Mouse (Mus musculus): ENCODE results near the gene Tmsb15a.
A peak's percentile ranks its signal among the peaks of the same experiment; 100 is the strongest.
"Not testable (repeated sequence)": the region's sequence is repeated elsewhere in the genome, so short reads cannot be mapped to it uniquely, and the experiment has no call there.

Gene Tmsb15a

DNA sequence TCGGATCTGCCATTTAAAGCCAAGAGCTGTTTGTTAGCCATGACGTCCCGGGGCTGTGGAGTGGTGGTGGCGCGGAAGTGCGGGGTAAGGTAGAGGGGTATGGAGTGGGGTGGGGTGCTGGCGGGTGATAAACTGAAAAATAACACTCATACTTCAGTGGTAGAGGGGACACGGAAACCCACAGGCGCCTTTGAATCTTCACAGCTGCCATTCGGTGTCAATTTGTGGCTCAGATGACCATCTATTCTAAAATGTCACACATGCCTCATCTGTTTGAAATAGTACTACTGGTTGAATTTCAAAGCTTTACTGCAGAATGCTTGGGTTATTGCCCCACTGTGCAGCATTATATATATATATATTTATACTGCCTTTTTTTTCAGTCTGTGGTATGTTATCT lies at the start of gene Tmsb15a:
Tmsb15a (minus strand) TSS at position 101 of the 400 bp plus-strand sequence.
- DNase-seq (ENCODE audit: low read depth, low spot score): no peak

DNA sequence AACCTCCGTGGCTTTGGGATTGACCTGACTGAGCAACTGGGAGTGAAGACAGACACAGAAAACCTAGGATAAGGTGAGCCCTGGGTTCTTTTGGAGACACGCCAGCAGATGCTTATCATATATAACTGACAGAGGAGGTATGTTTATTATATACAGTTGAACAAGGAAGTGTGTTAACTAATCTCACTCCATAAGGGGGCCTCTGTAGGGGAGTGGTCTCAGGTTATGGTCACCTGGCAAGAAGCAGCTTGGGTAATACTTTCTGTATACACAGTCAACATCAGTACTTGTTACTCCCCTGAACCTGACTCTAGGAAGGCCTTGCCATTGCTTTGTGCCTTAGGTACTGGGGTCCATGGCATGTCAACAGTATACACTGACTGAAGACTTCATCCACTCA lies 43.5 kb upstream of the Tmsb15a start:
- DNase-seq (ENCODE audit: low read depth, low spot score): no peak

- DNase-seq (ENCODE audit: low read depth, low spot score): no peak
Measured at GRCm38 (mm10) chrX:135768043-135768548, 43.0 kb upstream of the Tmsb15a start.

- DNase-seq (ENCODE audit: low read depth, low spot score): no peak
Measured at GRCm38 (mm10) chrX:135761707-135762106, 36.6 kb upstream of the Tmsb15a start.

- DNase-seq (ENCODE audit: low read depth, low spot score): peak; percentile 51
Measured at GRCm38 (mm10) chrX:135752832-135753231, 27.8 kb upstream of the Tmsb15a start.

DNA sequence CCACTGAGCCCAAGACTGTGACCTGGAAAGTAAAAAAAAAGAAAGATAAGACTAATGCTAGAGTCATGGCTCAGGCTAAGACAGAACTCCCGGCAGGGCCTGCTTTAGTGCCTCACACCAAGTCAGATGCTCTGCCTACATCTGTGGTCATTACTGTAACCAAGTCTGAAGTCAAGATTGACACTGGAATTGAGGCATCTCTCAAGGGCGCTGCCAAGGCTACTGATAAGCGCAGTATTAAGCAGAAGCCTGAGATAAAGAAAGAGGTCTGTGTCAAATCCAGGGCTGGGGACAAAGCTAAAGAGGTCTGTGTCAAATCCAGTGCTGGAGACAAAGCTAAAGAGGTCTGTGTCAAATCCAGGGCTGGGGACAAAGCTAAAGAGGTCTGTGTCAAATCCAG lies 20.3 kb upstream of the Tmsb15a start:
- not testable (repeated sequence) for DNase-seq (ENCODE audit: low read depth, low spot score)

GRCm38 (mm10) chrX:135743056-135743355 lies 17.9 kb upstream of the Tmsb15a start:
- no peak for DNase-seq (ENCODE audit: low read depth, low spot score)

- peak; percentile 83 for DNase-seq (ENCODE audit: low read depth, low spot score)
Measured at GRCm38 (mm10) chrX:135742304-135743055, 17.4 kb upstream of the Tmsb15a start, which contains the start of the genes Armcx5 and Gprasp1. Gene Armcx5, plus strand, starts transcription at chrX:135742733. Gene Gprasp1, plus strand, starts transcription at chrX:135742733.

GRCm38 (mm10) chrX:135738730-135739520 lies 13.9 kb upstream of the Tmsb15a start:
- no peak for DNase-seq (ENCODE audit: low read depth, low spot score)

DNA sequence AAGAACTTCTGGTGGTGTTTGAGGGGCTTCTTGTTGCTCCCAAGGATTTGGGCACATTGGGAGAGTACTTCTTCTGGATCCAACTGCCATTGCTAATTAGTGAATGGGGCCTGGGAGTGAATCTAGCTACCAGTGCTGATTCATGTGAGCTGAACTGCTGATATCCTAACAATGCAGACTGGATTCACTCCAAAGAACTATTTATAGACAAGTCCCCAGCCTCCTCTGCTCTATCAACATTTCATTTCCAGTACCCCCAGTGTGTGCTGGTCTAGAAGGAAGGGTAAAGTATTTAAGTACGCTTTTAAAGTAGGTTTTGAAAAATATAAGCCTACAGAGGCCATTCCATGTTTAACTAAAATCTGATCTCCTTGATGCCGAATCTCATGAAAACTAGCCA lies 12.2 kb downstream of the Tmsb15a start:
- DNase-seq (ENCODE audit: low read depth, low spot score): no peak

DNA sequence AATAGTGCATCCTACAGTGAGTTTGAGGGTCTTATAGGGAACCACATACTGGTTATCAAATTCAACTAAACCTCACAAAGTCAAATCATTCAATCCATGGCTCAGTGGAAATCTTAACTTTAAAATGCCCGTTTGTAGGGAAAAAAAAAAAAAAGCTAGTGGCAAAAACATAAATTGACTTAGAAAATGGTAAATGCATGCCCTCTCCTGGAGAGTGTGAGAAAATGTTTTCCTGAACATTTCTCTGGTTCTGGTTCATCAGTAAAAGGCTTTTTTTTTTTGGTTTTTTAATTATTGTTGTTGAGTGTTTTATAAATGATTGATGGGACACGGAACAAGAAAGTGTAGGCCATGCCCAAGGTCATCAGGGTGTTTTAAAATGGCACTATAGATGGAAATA lies 20.7 kb downstream of the Tmsb15a start:
- DNase-seq (ENCODE audit: low read depth, low spot score): no peak

DNA sequence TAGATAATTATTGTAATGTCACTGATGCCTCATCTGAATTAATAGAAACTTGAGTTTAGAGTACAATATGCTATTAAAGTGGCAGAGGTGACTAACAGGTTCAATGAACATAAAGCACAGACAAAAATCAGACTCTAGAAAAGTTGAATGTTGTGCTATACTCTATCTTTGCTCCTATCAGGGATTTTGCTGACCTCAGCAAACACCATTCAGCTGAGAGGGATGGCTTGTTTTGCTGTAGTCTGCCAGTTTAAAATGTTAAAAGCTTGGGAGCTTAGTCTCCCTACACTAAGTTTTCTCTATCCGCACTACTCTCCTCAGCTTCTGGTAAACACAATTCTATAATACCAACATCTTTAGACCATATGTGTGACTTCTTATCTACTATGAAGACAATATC lies 21.9 kb downstream of the Tmsb15a start:
- DNase-seq (ENCODE audit: low read depth, low spot score): no peak

DNA sequence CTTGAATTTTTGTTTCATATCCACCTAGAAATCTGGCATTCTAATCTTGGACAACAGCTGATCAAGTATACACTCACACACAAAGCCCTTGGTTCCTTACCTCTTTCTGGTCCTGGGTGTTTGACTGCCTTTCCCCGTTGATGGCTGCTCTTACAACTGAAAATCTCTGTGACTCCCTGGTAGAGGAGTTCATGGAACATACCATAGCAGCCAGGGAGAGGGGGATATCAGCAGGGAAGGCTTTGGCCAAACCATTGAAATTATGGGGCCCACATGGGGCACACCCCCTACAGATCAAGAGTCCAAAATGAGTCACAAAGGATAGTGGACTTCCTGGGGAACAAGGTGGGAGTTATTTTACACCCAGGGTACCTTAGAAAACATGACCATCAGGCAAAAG lies 31.4 kb downstream of the Tmsb15a start, which contains the start of gene Tcp11x2:
Tcp11x2 (minus strand) TSS at position 158 of the 400 bp plus-strand sequence.
- DNase-seq (ENCODE audit: low read depth, low spot score): no peak

DNA sequence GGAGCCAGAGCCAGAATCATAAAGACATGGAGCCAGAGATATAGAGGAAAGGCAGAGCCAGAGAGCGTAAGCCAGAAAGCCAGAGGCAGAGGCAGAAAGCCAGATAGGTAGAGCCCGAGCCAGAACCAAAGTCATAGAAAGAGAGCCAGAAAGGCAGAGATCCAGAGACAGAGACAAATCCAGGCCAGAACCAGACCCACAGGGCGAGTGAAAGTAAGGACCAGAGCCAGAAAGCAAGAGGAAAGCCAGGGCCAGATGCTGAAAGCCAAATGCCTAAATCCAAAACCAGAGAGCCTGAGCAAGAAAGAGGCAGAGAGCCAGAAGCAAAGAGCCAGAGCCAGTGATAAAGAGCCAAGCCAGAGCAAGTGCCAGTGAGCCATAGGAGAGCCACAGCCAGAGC lies 37.3 kb downstream of the Tmsb15a start:
- no peak for DNase-seq (ENCODE audit: low read depth, low spot score)

DNA sequence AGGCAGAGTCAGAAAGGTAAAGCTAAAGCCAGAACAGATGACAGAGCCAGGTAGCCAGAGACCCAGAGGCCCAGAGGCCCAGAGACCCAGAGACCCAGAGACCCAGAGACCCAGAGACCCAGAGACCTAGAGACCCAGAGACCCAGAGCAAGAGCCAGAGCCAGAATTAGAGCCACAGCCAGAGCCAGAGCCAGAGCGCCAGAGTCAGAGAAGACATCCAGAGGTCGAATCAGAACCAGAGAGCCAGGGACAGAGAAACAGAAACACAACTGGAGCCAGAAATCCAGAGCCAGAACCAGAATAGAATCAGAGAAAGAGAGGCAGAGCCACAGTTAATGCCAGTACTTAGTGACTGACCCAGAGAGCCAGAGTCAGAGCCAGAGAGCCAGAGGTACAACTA lies 43.2 kb downstream of the Tmsb15a start:
- DNase-seq (ENCODE audit: low read depth, low spot score): no peak

All from retina, postnatal 7 days (tissue).